Mouse (Mus musculus) liver, embryonic 11.5 days (tissue): Measurements from ENCODE around the gene A630001G21Rik. TPM values are rescaled to one million over a fixed set of nuclear protein-coding genes. Genes with fewer than 3 reads are reported as not detected.
A peak's percentile ranks its signal among the peaks of the same experiment; 100 is the strongest.

ENCODE experiments used
- ATAC-seq: fragments of 200-750 bp; cut with Nextera tagmentation; replicated peaks from 2 replicates; pipeline ENCODE4 v1.8.0; 2017; ENCODE audit warnings: moderate number of reproducible peaks, mild to moderate bottlenecking, moderate TSS enrichment, moderate library complexity; ENCODE audit not compliant: low FRiP score
- DNase-seq: peaks from one replicate; pipeline ENCODE4 v3.0.0-alpha.2; 2017; ENCODE audit warnings: low spot score
- H3K27ac ChIP-seq: fragments of 300-500 bp; sonication (generic); 2 replicates; pipeline ENCODE4 v1.5.1; 2014; ENCODE audit warnings: mild to moderate bottlenecking, low read depth, low read length, control low read depth
- H3K27me3 ChIP-seq: fragments of 300-500 bp; sonication (generic); replicated peaks from 2 replicates; pipeline ENCODE4 v1.6.1; 2014; ENCODE audit warnings: low read length, mixed read lengths; ENCODE audit not compliant: control insufficient read depth, insufficient read depth
- H3K36me3 ChIP-seq: fragments of 300-500 bp; sonication (generic); 2 replicates; pipeline ENCODE4 v1.6.1; 2014; ENCODE audit warnings: mild to moderate bottlenecking, low read length, moderate library complexity, mixed read lengths; ENCODE audit not compliant: control insufficient read depth, insufficient read depth
- H3K4me1 ChIP-seq: fragments of 300-500 bp; sonication (generic); replicated peaks from 2 replicates; pipeline ENCODE4 v1.6.1; 2014; ENCODE audit warnings: low read length, mixed read lengths; ENCODE audit not compliant: control insufficient read depth, insufficient read depth
- H3K4me2 ChIP-seq: fragments of 300-500 bp; sonication (generic); 2 replicates; pipeline ENCODE4 v1.6.1; 2014; ENCODE audit warnings: mild to moderate bottlenecking, control low read depth, moderate library complexity
- H3K4me3 ChIP-seq: fragments of 300-500 bp; sonication (generic); 2 replicates; pipeline ENCODE4 v1.5.1; 2014; ENCODE audit warnings: low read depth, low read length, control low read depth
- H3K9ac ChIP-seq: fragments of 300-500 bp; sonication (generic); 2 replicates; pipeline ENCODE4 v1.6.1; 2014; ENCODE audit warnings: low read depth, low read length, control low read depth
- H3K9me3 ChIP-seq: fragments of 300-500 bp; sonication (generic); 2 replicates; pipeline ENCODE4 v1.6.1; 2016; ENCODE audit warnings: low read length, inconsistent platforms, mixed read lengths; ENCODE audit not compliant: control insufficient read depth
- WGBS: fragments of 180-500 bp; shearing (Covaris S2); extraction: QIAGEN DNeasy Blood & Tissue Kit; methylation state at CpG from one replicate; pipeline ENCODE4 v1.1.7; 2014; 5-methylcytosine and 5-hydroxymethylcytosine counted together
- polyA plus RNA-seq: library from polyadenylated mRNA; unstranded; fragments of >200 nt; fragmentation: Nextera tagmentation; extraction: Ambion mirVana; gene quantifications from 2 replicates; pipeline ENCODE4 v1.2.1, GENCODE M21; 2014

The A630001G21Rik gene
- polyA plus RNA-seq, 1 experiment from 2014 or later, result 3.5 TPM

- ATAC-seq (no peak), DNase-seq (no peak)
- Histone ChIP-seq H3K9ac (no peak overlapping the region), H3K27ac (no peak overlapping the region), H3K36me3 (no peaks in the 10 kb centered on the region), H3K4me2 (no peak overlapping the region), H3K9me3 (no peaks in the 10 kb centered on the region), H3K4me1 (peaks cover 7% of the 10 kb centered on the region), H3K27me3 (no peaks in the 10 kb centered on the region), H3K4me3 (no peak overlapping the region)
- WGBS, result 68% methylated on average over 4 of the region's 4 CpGs
Observed at GRCm38 (mm10) chr1:85809256-85809655, 30.8 kb upstream of the A630001G21Rik start.

- Histone ChIP-seq H3K4me1 (no peaks in the 10 kb centered on the region; the same call in 1 of the 2 replicates), H3K36me3 (no peaks in the 10 kb centered on the region), H3K9ac (no peak overlapping the region), H3K27ac (no peak overlapping the region), H3K9me3 (no peaks in the 10 kb centered on the region), H3K27me3 (no peaks in the 10 kb centered on the region), H3K4me3 (no peak overlapping the region), H3K4me2 (no peak overlapping the region)
- DNase-seq, result no peak
- WGBS, result 92% methylated on average over 8 of the region's 8 CpGs
- ATAC-seq, result no peak
Observed at GRCm38 (mm10) chr1:85804551-85804950, 26.1 kb upstream of the A630001G21Rik start.

- H3K36me3 ChIP-seq, result no peaks in the 10 kb centered on the region
- no peaks in the 10 kb centered on the region for H3K9me3 ChIP-seq
- ATAC-seq (no peak), DNase-seq (no peak)
- 91% methylated on average over 1 of the region's 1 CpGs for WGBS
- H3K4me2 ChIP-seq, result no peak overlapping the region
- H3K27me3 ChIP-seq, result no peaks in the 10 kb centered on the region
- no peak overlapping the region for H3K4me3 ChIP-seq
- H3K4me1 ChIP-seq, result no peaks in the 10 kb centered on the region; the same call in 1 of the 2 replicates
- H3K9ac ChIP-seq, result no peak overlapping the region
- H3K27ac ChIP-seq, result no peak overlapping the region
Observed at GRCm38 (mm10) chr1:85802517-85802916, 24.1 kb upstream of the A630001G21Rik start.

- Histone ChIP-seq H3K4me3 (no peak overlapping the region), H3K36me3 (no peaks in the 10 kb centered on the region), H3K27me3 (no peaks in the 10 kb centered on the region), H3K9ac (no peak overlapping the region), H3K27ac (no peak overlapping the region), H3K9me3 (no peaks in the 10 kb centered on the region), H3K4me1 (peaks cover 4% of the 10 kb centered on the region; the same call in 1 of the 2 replicates), H3K4me2 (no peak overlapping the region)
- ATAC-seq (no peak), DNase-seq (no peak)
- WGBS, result 65% methylated on average over 1 of the region's 1 CpGs
Observed at GRCm38 (mm10) chr1:85799776-85800175, 21.3 kb upstream of the A630001G21Rik start.

GRCm38 (mm10) chr1:85795196-85795595, 16.8 kb upstream of the A630001G21Rik start:
- ATAC-seq (no peak), DNase-seq (no peak)
- Histone ChIP-seq H3K9ac (no peak overlapping the region), H3K36me3 (no peaks in the 10 kb centered on the region), H3K27ac (no peak overlapping the region), H3K4me3 (peak overlapping the region; percentile 6; the same call in 1 of the 2 replicates), H3K4me2 (peak overlapping the region; percentile 50), H3K4me1 (peaks cover 4% of the 10 kb centered on the region; the same call in 1 of the 2 replicates), H3K9me3 (no peaks in the 10 kb centered on the region), H3K27me3 (no peaks in the 10 kb centered on the region)
- WGBS, result 45% methylated on average over 3 of the region's 3 CpGs

- Histone ChIP-seq H3K36me3 (no peaks in the 10 kb centered on the region), H3K9ac (peak overlapping the region; percentile 97), H3K27me3 (no peaks in the 10 kb centered on the region), H3K4me2 (peak overlapping the region; percentile 85), H3K4me1 (peaks cover 4% of the 10 kb centered on the region; the same call in 1 of the 2 replicates), H3K27ac (peak overlapping the region; percentile 91), H3K9me3 (no peaks in the 10 kb centered on the region), H3K4me3 (peak overlapping the region; percentile 97)
- under 1% methylated on average over 38 of the region's 38 CpGs for WGBS
- peak; percentile 73 for ATAC-seq
- peak; percentile 71 for DNase-seq
Observed at GRCm38 (mm10) chr1:85794106-85794771, 15.8 kb upstream of the A630001G21Rik start.

- peak; percentile 84 for DNase-seq
- Histone ChIP-seq H3K4me3 (peak within 1 kb of the TSS; percentile 97), H3K9me3 (no peaks in the 10 kb centered on the region), H3K27ac (peak within 1 kb of the TSS; percentile 91), H3K4me1 (peaks cover 4% of the 10 kb centered on the region; the same call in 1 of the 2 replicates), H3K36me3 (no peaks in the 10 kb centered on the region), H3K9ac (peak within 1 kb of the TSS; percentile 97), H3K4me2 (peak within 1 kb of the TSS; percentile 85), H3K27me3 (no peaks in the 10 kb centered on the region)
- peak; percentile 89 for ATAC-seq
- under 1% methylated on average over 94 of the region's 118 CpGs for WGBS
Observed at GRCm38 (mm10) chr1:85793208-85794105, 15.0 kb upstream of the A630001G21Rik start, which contains the start of gene Cab39. Gene Cab39, plus strand, starts transcription at chr1:85793441.

GRCm38 (mm10) chr1:85791476-85791875, 13.0 kb upstream of the A630001G21Rik start:
- ATAC-seq, result no peak
- no peak for DNase-seq

More at GRCm38 (mm10) chr1:85791476-85791875, 13.0 kb upstream of the A630001G21Rik start:
- Histone ChIP-seq H3K36me3 (no peaks in the 10 kb centered on the region), H3K4me3 (no peak overlapping the region), H3K27ac (no peak overlapping the region), H3K4me1 (peaks cover 4% of the 10 kb centered on the region; the same call in 1 of the 2 replicates), H3K27me3 (no peaks in the 10 kb centered on the region), H3K9ac (no peak overlapping the region), H3K9me3 (no peaks in the 10 kb centered on the region), H3K4me2 (no peak overlapping the region)
- 87% methylated on average over 3 of the region's 3 CpGs for WGBS
